ENCODE assay signal across 25 mouse cellular contexts in the genomic region with DNA sequence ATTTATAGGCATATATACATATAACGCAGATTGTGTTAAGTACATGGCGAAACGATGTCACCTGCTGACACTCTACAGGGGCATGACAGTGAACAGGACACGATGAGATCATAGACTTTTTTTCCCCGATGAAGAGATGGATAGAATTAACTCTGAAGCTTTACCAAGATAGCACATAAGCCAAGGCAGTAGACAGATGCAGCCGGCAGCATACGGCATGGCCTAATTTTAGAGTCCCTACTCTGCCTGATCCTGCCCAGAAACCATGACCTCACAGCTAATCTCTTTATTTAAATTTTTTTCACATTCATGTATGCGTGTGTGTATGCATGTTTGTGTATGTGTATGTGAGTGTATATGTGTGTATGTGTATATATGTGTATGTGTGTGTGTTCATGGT. TPM values are rescaled to one million over a fixed set of nuclear protein-coding genes. Genes with fewer than 3 reads are reported as not detected.
A peak's percentile ranks its signal among the peaks of the same experiment; 100 is the strongest.
DNase-seq lines count a peak whose midpoint lies in the region; ATAC-seq and TF ChIP-seq lines count a peak whose summit lies in the region.
"Had no signal": no experiment of that assay in that cellular context is flagged by ENCODE, and none has a peak within 500 bp of the region (broad histone marks: within the 10 kb centered on the region; RNA-seq: fewer than 3 reads in every experiment).

No protein-coding gene starts in this region.

- H3K4me1 ChIP-seq in heart, embryonic 14.5 days (ENCODE audit: control insufficient read depth in 2 of 2, insufficient read depth in 2 of 2, low read length in 2 of 2) = peaks cover 0 to 7% of the 10 kb centered on the region in 2 experiments; a peak in 2 of 4 replicates
- H3K4me1 ChIP-seq in intestine, embryonic 15.5 days (replicated peaks) = no peaks in the 10 kb centered on the region
- no peaks in the 10 kb centered on the region for H3K4me1 ChIP-seq in intestine, postnatal 0 days (replicated peaks; ENCODE audit: control insufficient read depth, insufficient read depth, low read length)
- H3K4me1 ChIP-seq: embryonic facial prominence, embryonic 12.5 days; embryonic facial prominence, embryonic 15.5 days; heart, embryonic 15.5 days; hindbrain, embryonic 12.5 days; hindbrain, embryonic 15.5 days had no signal

- peak; percentile 81 for ATAC-seq in frontal cortex, adult (ENCODE audit: low TSS enrichment)
- ATAC-seq in heart, embryonic 14.5 days (ENCODE audit: insufficient number of reproducible peaks, insufficient read depth, low FRiP score, low read depth) = peak; percentile 35; the same call in 1 of the 2 replicates
- ATAC-seq in intestine, embryonic 15.5 days = 0 out of 2 replicates have a peak, but pooled peaks have one; percentile 20
- no peak for ATAC-seq in intestine, postnatal 0 days
- ATAC-seq: activated CD4-positive, CD25-positive, alpha-beta regulatory T cell, adult 4 months; forebrain, embryonic 14.5 days; forebrain, postnatal 0 days had no signal

- no peak for DNase-seq in frontal cortex, adult 2 months (ENCODE audit: extremely low spot score in 1 of 2, low spot score in 1 of 2)
- no peak for DNase-seq in heart, adult 18-20 months
- DNase-seq in yolk sac, embryonic 10.5 days (ENCODE audit: low spot score) = no peak
- DNase-seq: adrenal gland, adult 8-10 months; adrenal gland, postnatal 25 days; cerebellum, adult 2 months; cerebellum, adult 9-11 months; cerebellum, postnatal 25 days; forebrain, postnatal 0 days; heart, adult 11 months; kidney, adult 18-20 months had no signal

- H3K9me3 ChIP-seq in heart, embryonic 14.5 days (ENCODE audit: control insufficient read depth, low read length) = no peaks in the 10 kb centered on the region
- H3K9me3 ChIP-seq in intestine, embryonic 15.5 days = no peaks in the 10 kb centered on the region
- H3K9me3 ChIP-seq in intestine, postnatal 0 days (ENCODE audit: control insufficient read depth) = no peaks in the 10 kb centered on the region
- H3K9me3 ChIP-seq: embryonic facial prominence, embryonic 15.5 days; heart, embryonic 10.5 days; hindbrain, embryonic 12.5 days; hindbrain, embryonic 15.5 days had no signal

- 35% methylated on average over 8 of the region's 8 CpGs for WGBS in heart, embryonic 14.5 days
- WGBS in intestine, embryonic 15.5 days = 61% methylated on average over 8 of the region's 8 CpGs
- 76% methylated on average over 8 of the region's 8 CpGs for WGBS in intestine, postnatal 0 days

- H3K9ac ChIP-seq in heart, embryonic 14.5 days (ENCODE audit: low read length) = no peak overlapping the region
- no peak overlapping the region for H3K9ac ChIP-seq in intestine, embryonic 15.5 days
- H3K9ac ChIP-seq in intestine, postnatal 0 days (ENCODE audit: low read depth, low read length) = no peak overlapping the region
- H3K9ac ChIP-seq: embryonic facial prominence, embryonic 12.5 days; embryonic facial prominence, embryonic 15.5 days; forebrain, postnatal 0 days; heart, embryonic 15.5 days; hindbrain, embryonic 12.5 days; hindbrain, embryonic 15.5 days had no signal

- H3K27me3 ChIP-seq in heart, embryonic 14.5 days (ENCODE audit: control insufficient read depth, insufficient read depth, low read length) = no peaks in the 10 kb centered on the region
- no peaks in the 10 kb centered on the region for H3K27me3 ChIP-seq in intestine, embryonic 15.5 days (replicated peaks)
- no peaks in the 10 kb centered on the region for H3K27me3 ChIP-seq in intestine, postnatal 0 days (replicated peaks; ENCODE audit: control insufficient read depth, insufficient read depth, low read length)
- H3K27me3 ChIP-seq: embryonic facial prominence, embryonic 12.5 days; embryonic facial prominence, embryonic 15.5 days; heart, embryonic 15.5 days; hindbrain, embryonic 12.5 days; hindbrain, embryonic 15.5 days had no signal

- 0 out of 4 replicates have a peak overlapping the region, but pooled peaks of 1 of the 2 experiments have one; percentile 4 for H3K27ac ChIP-seq in heart, embryonic 14.5 days (replicated peaks in 1 of 2; ENCODE audit: control insufficient read depth in 1 of 2, insufficient read depth in 1 of 2, low read depth in 2 of 2, low read length in 2 of 2)
- H3K27ac ChIP-seq in intestine, embryonic 15.5 days = no peak overlapping the region
- H3K27ac ChIP-seq in intestine, postnatal 0 days (ENCODE audit: low read depth, low read length) = no peak overlapping the region
- H3K27ac ChIP-seq: embryonic facial prominence, embryonic 12.5 days; embryonic facial prominence, embryonic 15.5 days; heart, embryonic 15.5 days; hindbrain, embryonic 12.5 days; hindbrain, embryonic 15.5 days had no signal

- H3K4me3 ChIP-seq in heart, embryonic 14.5 days (ENCODE audit: control insufficient read depth in 1 of 2, insufficient read depth in 1 of 2, low read depth in 1 of 2, low read length in 2 of 2) = no peak overlapping the region
- no peak overlapping the region for H3K4me3 ChIP-seq in intestine, embryonic 15.5 days (replicated peaks)
- H3K4me3 ChIP-seq in intestine, postnatal 0 days (ENCODE audit: low read depth, low read length) = no peak overlapping the region
- H3K4me3 ChIP-seq: embryonic facial prominence, embryonic 12.5 days; embryonic facial prominence, embryonic 15.5 days; heart, embryonic 10.5 days; heart, embryonic 15.5 days; hindbrain, embryonic 12.5 days; hindbrain, embryonic 15.5 days had no signal

- no peak for TF ChIP-seq CTCF in intestine, postnatal 0 days (IDR thresholded peaks at IDR 0.05; ENCODE audit: low read depth)

- no peak overlapping the region for H3K4me2 ChIP-seq in heart, embryonic 14.5 days (ENCODE audit: low read length)
- no peak overlapping the region for H3K4me2 ChIP-seq in intestine, embryonic 15.5 days (replicated peaks)
- no peak overlapping the region for H3K4me2 ChIP-seq in intestine, postnatal 0 days (replicated peaks; ENCODE audit: low read depth)
- H3K4me2 ChIP-seq: embryonic facial prominence, embryonic 12.5 days; embryonic facial prominence, embryonic 15.5 days; heart, embryonic 15.5 days; hindbrain, embryonic 12.5 days; hindbrain, embryonic 15.5 days had no signal

- H3K36me3 ChIP-seq in heart, embryonic 14.5 days (ENCODE audit: control insufficient read depth, insufficient read depth, low read length) = no peaks in the 10 kb centered on the region
- no peaks in the 10 kb centered on the region for H3K36me3 ChIP-seq in intestine, embryonic 15.5 days
- no peaks in the 10 kb centered on the region for H3K36me3 ChIP-seq in intestine, postnatal 0 days (ENCODE audit: control insufficient read depth, insufficient read depth)
- H3K36me3 ChIP-seq: embryonic facial prominence, embryonic 12.5 days; embryonic facial prominence, embryonic 15.5 days; heart, embryonic 10.5 days; heart, embryonic 15.5 days; hindbrain, embryonic 12.5 days; hindbrain, embryonic 15.5 days had no signal

RNA-seq across cellular contexts. Expression of a gene that starts 9.2 kb away (rescaled TPM):
- 7.9 and 8.2 TPM in 2 replicates for polyA plus RNA-seq in frontal cortex, adult 2 months (2012; rRNA removed)
- 11.2 and 11.3 TPM in 2 replicates for polyA plus RNA-seq in heart, embryonic 14.5 days (2014; fragmentation: Nextera tagmentation; extraction: Ambion mirVana)
- total RNA-seq in heart, adult 18-20 months (2021) = 10 to 100 TPM in 1 of 2 experiments, 1 to 10 TPM in 1; 9.7 to 11.2 TPM
- polyA plus RNA-seq in intestine, embryonic 15.5 days (2015; fragmentation: Nextera tagmentation; extraction: Ambion mirVana) = 18.4 and 19.4 TPM in 2 replicates
- 15.2 and 16.2 TPM in 2 replicates for polyA plus RNA-seq in intestine, postnatal 0 days (2015; fragmentation: Nextera tagmentation; extraction: Ambion mirVana)

RNA-seq across cellular contexts. Expression of a gene that starts 55.6 kb away (rescaled TPM):
- polyA plus RNA-seq in frontal cortex, adult 2 months (2012; rRNA removed) = 121 and 131 TPM in 2 replicates
- polyA plus RNA-seq in heart, embryonic 14.5 days (2014; fragmentation: Nextera tagmentation; extraction: Ambion mirVana) = 46.6 and 51.9 TPM in 2 replicates
- total RNA-seq in heart, adult 18-20 months (2021) = 10 to 100 TPM; 32.8 to 34.6 TPM
- 7.1 and 10.9 TPM in 2 replicates for polyA plus RNA-seq in intestine, embryonic 15.5 days (2015; fragmentation: Nextera tagmentation; extraction: Ambion mirVana)
- polyA plus RNA-seq in intestine, postnatal 0 days (2015; fragmentation: Nextera tagmentation; extraction: Ambion mirVana) = 0.83 and 0.92 TPM in 2 replicates
- total RNA-seq: common myeloid progenitor, adult 5-6 weeks; hematopoietic stem cell, adult 5-6 weeks had no signal
